Mouse (Mus musculus): ENCODE data around the gene 4430402I18Rik. TPM values are rescaled to one million over a fixed set of nuclear protein-coding genes. Genes with fewer than 3 reads are reported as not detected.
A peak's percentile ranks its signal among the peaks of the same experiment; 100 is the strongest.

The 4430402I18Rik gene
- total RNA-seq, 2 experiments from 2014 or later: 5.1 to 7.1 TPM

DNA sequence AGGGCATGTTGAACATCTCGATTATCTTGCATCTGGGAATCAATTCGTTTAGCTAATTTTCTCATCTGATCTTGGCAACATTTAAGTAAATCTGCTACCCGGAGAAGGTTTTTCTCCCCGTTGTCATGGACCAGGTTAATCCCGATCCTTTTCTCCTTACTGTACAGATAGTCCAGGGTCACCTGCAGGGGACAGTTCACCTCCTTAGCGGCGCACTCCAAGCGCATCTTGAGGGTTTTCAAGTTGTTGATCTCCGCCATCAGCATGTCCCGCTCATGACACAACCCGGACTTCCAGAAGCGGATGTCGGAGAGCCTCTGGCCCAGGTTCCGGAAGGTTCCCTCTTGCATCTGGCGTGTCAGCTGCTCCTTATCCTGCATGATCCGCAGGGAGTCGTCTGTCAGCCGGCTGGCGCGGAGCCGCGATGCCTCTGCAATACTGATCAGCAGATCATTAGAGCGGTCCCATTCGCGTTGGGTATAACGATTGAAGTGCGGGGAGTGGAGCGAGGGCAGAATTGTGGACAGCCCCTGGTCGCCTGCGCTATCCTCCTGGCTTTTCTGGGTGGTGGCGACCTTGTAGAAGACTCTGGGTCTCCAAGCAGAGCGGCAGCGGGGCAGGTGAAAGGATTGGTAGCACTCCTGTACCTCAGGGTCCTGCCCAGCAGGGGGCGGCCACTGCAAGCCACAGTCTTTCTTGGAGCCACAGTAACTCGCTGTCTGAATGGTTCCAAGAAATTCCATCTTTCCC, 7.4 kb upstream of the 4430402I18Rik start:
- intact Hi-C loops (cut with DNase I): no loop called here
- DNase-seq (ENCODE audit: extremely low spot score in 1 of 2, low spot score in 2 of 2): peak; percentile 38 to 79

DNA sequence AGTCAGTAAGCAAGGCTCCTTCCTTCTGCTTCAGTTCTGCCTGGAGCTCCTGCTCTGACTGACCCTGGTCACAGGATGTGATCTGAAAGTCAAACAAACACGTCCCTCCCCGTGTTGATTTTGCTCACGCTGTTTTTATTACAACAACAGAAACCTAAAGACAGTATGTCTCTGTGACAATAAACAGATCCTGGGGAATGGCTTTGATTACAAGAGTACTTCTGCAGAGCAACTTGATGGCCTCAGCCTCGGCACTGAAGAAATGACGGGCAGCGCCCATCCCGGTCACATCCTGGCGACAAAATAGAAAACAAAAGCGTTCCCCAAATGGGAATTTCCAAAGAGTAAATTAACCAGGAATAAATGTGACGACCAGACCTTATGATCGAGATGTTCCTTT, 2.7 kb upstream of the 4430402I18Rik start:
- peak in 1 of 2 experiments; percentile 55 for DNase-seq (ENCODE audit: extremely low spot score in 1 of 2, low spot score in 2 of 2)
- intact Hi-C loops (cut with DNase I): no loop called here

DNA sequence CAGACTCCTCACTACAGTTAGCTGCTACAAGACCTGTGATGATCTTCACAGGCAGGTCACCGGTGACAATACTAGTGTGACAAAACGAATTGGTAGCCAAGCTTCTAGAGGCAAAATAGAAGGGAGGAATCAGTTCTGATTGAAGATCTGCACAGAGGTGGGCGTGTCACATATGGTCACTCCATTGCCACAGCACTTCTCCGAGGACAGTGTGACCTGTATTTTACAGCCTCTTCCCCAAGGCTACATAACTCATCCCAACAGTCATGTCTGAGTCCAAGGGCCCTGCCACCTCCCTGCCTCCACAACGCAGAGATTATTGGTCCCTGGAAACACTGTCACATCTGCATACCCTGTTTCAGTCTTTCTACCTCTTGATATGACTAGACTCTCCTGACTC, 1.6 kb upstream of the 4430402I18Rik start:
- intact Hi-C loops (cut with DNase I): no loop called here
- no peak for DNase-seq (ENCODE audit: extremely low spot score in 1 of 2, low spot score in 2 of 2)

DNA sequence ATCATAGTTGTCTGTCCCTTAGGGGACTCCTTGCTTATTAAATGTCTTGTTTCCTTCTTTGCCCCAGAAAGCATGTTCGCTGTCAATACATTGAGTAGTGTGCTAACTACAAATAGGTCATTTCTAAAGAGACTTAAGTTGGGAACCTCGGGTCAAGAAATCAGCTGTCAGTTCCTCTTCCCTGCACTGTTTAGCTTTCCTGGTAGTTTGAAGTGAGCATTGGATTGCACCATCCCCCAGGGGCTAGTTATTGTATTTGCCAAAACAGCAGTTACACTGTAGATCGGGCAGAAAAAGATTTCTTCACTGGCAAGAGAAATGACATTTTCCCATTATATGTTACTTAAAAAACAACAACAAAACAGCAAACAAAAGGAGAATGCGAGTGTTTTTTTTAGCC, 578 bp upstream of the 4430402I18Rik start:
- intact Hi-C loops (cut with DNase I): no loop called here
- no peak for DNase-seq (ENCODE audit: extremely low spot score in 1 of 2, low spot score in 2 of 2)

DNA sequence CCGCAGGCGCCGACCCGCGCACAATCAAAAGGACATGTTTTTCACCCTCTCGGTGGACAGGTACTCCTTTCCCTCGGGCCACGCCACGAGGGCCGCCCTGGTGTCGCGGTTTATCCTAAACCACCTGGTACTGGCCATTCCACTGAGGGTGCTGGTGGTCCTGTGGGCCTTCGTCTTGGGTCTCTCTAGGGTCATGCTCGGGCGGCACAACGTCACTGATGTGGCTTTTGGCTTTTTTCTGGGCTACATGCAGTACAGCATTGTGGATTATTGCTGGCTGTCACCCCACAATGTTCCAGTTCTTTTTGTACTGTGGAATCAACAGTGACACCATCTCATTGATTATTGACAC, 3.1 kb downstream of the 4430402I18Rik start:
- DNase-seq (ENCODE audit: extremely low spot score in 1 of 2, low spot score in 2 of 2): no peak
- intact Hi-C loops (cut with DNase I): loop anchor here (5.0 kb wide), 1 partner anchor 187 kb away; no protein-coding TSS in a partner anchor

DNA sequence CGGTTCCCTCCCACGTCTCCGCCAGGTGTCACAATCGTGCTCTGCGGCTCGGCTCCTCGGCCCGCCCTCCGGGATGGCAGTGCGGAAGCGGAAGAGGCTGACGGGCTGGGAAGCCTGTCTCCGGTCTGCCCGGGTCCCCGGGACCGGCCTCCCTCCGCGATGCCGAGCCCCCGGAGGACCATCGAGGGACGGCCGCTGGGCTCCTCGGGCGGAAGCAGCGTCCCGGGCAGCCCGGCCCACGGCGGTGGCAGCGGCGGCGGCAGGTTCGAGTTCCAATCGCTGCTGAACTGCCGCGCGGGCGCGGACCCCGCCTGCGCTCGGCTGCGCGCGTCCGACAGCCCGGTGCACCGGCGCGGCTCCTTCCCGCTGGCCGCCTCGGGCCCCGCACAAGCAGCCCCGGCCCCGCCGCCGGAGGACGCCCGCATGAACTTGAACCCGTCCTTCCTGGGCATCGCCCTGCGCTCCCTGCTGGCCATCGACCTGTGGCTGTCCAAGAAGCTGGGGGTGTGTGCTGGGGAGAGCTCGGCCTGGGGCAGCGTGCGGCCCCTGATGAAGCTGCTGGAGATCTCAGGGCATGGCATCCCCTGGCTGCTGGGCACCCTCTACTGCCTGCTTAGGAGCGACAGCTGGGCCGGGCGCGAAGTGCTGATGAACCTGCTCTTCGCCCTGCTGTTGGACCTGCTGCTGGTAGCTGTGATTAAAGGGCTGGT, 3.6 kb downstream of the 4430402I18Rik start, which contains the start of gene Plpp6:
Plpp6 (plus strand) TSS at position 112 of the 710 bp plus-strand sequence.
- intact Hi-C loops (cut with DNase I): loop anchor here (5.0 kb wide), 1 partner anchor 187 kb away; no protein-coding TSS in a partner anchor
- DNase-seq (ENCODE audit: extremely low spot score in 1 of 2, low spot score in 2 of 2): peak; percentile 72 to 89

DNA sequence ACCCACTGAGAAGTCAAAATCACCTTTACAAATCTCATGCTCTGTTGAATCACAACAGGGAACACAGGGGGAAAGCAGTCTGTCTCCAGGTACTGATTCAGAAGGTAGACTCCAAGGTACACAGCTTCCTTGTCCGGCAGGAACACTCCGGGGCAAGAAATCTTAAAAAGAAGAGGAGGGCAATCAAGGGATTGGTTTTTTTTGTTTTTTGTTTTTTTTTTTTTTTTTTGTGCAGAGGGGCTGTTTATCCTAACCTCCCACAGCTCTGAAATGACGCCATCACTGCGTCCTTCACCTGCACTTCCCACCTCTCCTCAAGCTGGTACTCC, 4.1 kb downstream of the 4430402I18Rik start:
- DNase-seq (ENCODE audit: extremely low spot score in 1 of 2, low spot score in 2 of 2): no peak
- intact Hi-C loops (cut with DNase I): loop anchor here (5.0 kb wide), 1 partner anchor 186 kb away; no protein-coding TSS in a partner anchor

DNA sequence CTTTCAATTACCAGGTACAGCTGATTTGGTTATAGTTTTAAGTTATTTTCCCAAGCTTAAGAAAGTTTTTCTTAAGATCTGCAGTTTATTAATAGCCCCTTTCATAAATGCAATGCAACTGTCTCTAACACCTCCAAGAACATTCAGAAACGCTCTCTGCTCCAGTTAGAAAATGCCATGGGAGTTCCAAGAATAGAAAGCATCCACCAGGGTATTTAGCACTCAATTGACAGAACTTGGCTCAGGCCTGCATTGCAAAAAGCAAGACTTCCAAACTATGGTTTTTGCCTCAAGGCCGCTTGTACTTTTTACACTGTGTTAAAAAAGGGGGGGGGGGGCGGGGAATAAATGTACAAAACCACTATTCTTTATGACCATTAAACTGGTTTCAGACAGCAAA, 4.5 kb downstream of the 4430402I18Rik start:
- intact Hi-C loops (cut with DNase I): loop anchor here (5.0 kb wide), 1 partner anchor 186 kb away; no protein-coding TSS in a partner anchor
- DNase-seq (ENCODE audit: extremely low spot score in 1 of 2, low spot score in 2 of 2): peak in 1 of 2 experiments; percentile 34

DNA sequence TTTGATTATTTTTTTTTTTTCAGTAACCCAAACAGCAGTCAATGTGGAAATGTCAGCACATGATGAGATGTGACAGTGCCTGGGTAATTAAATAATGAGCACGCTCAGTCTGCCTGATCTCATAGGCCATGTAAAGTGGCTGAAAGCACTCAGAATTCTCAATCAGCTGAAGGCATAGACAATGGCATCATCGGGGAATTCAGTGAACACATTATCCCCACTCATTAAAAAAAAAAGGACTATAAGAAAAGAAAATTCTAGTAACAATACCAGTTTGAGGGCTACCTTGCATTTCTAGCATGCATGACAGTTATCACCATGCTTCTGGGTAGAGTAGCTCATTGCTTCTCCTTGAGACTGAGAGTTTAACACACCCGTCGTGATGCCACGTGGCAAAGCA, 16.3 kb downstream of the 4430402I18Rik start:
- intact Hi-C loops (cut with DNase I): no loop called here
- no peak for DNase-seq (ENCODE audit: extremely low spot score in 1 of 2, low spot score in 2 of 2)

DNA sequence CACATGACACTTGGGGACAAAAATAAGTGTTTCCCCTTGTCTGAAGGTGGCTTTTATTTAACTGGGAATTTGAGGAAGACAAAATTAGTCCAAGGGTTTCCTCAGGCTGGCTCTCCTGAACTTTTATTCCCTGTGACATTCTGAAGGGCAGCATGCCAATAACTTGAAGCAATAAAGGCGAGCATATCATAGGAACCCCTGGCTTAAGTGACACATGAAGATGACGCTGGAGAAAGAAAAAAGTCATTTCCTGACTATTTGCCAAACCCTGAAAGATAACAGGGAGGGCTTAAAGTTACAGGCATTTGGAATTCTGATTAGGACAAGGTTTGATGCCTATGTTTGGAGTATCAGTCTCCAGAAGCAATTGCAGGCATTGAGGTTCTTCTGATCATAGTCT, 20.3 kb downstream of the 4430402I18Rik start:
- no peak for DNase-seq (ENCODE audit: extremely low spot score in 1 of 2, low spot score in 2 of 2)
- intact Hi-C loops (cut with DNase I): no loop called here

DNA sequence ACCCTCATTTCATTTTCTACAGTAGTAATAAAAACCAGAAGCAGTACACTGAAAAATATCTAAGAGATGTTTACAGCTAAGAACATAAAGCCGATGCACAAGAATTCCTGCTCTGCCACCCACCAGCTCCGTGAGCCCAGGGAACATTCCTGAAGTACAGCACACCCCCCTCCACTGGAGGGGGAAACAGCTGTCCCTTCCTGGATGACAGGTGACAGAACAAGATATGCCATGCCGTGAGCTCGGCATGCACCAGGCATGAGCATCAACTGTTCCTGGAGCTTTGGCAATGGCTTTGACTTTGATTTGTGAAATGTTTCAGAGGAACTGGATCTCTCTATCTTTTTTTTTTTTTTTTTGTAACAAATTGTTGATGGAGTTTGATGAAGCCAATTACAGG, 20.8 kb downstream of the 4430402I18Rik start:
- no peak for DNase-seq (ENCODE audit: extremely low spot score in 1 of 2, low spot score in 2 of 2)
- intact Hi-C loops (cut with DNase I): no loop called here

DNA sequence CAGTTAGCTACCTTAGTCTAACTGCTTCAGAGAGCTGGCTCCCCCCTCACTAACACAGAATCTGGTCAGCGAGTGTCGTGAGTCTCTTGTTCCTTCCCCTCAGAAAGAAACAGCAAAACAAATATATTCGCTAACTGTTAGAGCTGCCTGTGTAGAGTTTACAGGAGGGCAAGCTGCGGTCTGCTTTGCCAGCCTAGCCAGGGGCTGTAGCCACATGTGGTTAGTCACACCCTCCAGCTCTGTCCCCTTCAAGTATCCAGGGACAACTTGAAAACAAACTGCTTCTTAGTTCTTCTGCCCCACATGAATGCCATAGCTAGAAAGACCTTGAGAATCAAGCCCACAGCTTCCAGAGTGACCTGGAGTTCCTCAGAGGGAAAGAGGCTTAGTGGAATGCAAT, 26.3 kb downstream of the 4430402I18Rik start:
- intact Hi-C loops (cut with DNase I): no loop called here
- no peak for DNase-seq (ENCODE audit: extremely low spot score in 1 of 2, low spot score in 2 of 2)

DNA sequence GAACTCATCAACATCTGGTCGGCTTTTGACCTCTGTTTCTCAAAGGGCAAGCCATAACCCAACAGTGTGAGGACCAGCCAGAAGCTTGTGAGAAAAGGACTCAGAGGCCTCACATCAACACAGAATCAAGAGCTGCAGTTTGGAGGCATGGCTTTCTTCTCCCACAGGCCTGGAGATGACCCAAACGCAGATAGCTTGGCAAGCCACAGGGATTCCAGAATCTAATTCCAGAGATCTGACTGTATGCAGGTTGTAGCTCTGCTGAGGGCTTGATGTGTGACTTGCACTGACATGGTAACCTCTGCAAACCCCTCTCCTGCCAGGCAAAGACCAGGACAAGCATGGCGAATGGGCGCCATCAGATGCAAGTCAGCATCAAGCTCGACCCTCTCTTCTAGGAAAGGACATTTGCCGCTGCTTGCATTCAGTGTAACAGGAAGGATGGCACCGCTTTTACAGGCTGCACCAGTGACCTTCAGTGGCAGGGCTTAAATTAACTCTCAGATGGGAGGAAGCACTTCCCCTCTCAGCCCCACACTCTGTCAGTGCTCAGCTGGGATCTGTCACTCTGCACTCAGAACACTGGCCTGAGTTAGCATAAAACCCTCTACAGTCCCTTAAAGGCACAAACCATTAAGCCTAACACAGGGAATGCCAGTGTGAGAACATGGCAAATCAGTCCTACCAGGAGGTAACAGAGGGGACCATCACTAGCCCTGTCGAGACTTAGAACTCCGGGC, 27.3 kb downstream of the 4430402I18Rik start:
- DNase-seq (ENCODE audit: extremely low spot score in 1 of 2, low spot score in 2 of 2): no peak
- intact Hi-C loops (cut with DNase I): no loop called here

DNA sequence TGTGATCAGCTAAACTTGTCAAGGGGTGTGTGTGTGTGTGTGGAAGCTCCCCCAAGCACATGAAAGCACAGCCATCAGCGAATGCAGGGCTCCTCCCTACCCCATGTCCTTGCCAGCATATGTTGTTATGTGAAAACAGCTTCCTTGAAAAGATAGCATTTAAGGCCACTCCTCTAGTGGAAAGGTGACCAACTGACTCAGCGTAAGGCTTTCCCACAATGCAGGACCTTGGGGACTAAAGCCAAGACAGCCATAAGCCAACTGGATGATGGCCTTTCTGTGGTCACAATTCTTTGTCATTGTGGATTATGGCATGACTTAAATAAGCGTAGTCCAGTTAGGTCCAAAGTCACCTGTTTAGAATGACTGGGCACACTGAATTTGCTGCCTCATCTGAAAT, 32.7 kb downstream of the 4430402I18Rik start:
- DNase-seq (ENCODE audit: extremely low spot score in 1 of 2, low spot score in 2 of 2): no peak
- intact Hi-C loops (cut with DNase I): no loop called here

DNA sequence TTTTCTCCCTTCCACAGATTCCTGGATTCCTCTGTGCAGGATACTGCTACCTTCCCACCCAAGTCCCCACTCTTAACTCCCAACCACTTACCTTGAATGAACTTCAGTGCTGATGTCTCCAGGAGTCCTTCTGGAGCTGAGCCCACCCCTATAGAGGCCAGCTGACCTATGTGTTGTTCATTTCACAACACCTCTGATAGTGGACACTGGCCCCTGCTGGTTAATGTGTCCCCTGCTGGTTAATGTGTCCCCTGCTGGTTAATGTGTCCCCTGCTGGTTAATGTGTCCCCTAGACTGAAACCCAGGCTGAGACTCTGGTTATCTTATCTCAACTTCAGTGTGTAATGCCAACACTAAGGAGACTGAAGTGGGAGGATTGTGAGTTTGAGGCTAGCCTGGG, 38.6 kb downstream of the 4430402I18Rik start:
- no peak for DNase-seq (ENCODE audit: extremely low spot score in 1 of 2, low spot score in 2 of 2)
- intact Hi-C loops (cut with DNase I): no loop called here

DNA sequence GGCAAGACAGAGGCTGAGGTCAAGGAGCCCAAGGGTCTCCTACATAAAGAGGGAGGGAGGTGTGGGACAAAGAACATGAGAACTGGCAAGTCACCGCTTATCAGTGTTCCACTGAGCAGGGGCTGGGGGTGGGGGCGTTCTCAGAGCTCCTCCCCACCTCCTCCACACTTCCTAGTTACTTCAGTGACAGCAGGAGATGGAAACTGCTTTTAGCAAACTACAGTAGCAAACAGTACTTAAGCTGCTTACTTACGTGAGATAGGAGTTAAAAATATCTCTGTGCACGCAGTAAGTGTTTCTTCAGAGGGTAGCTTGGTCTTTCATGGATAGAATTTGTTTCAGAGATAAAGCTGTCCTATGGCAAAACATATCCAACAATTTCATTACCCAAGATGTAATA, 40.2 kb downstream of the 4430402I18Rik start:
- DNase-seq (ENCODE audit: extremely low spot score in 1 of 2, low spot score in 2 of 2): no peak
- intact Hi-C loops (cut with DNase I): no loop called here

DNA sequence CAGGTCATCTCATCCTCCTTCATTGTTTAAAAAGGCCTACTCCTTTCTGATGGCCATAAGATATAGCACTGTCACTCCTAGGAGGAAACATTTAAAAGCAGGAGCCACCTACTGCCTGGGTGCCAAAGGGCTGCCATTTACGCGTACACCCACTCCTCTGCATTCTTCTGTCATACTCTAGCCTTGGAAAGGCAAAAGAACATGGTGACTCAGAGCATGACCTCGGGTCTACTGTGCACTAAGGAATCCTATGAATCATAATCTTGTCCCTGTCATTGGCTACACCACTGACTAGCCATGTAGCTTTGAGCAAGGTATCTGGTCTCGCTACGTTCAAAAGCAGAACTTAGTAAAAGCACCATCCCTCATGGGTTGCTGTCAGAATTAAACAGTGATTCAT, 41.2 kb downstream of the 4430402I18Rik start:
- DNase-seq (ENCODE audit: extremely low spot score in 1 of 2, low spot score in 2 of 2): no peak
- intact Hi-C loops (cut with DNase I): no loop called here

DNA sequence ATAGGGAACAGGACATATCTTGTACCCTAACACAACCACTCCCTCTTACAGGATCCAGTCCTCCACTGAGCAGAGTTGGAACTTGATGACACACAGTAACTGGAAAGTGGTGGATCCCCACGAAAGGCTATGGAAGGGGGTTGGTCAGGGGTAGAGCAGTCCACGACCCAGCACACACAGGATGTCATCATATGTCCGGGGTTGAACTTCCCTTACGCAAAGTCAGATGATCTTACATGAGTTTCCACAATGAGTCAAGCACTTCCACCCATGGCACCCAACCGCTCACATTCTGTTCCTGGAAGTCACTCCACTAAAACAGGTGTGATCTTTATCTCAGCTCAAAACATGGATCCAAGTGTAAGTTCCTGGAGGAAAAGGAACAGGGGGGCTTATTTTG, 49.8 kb downstream of the 4430402I18Rik start:
- intact Hi-C loops (cut with DNase I): no loop called here
- DNase-seq (ENCODE audit: extremely low spot score in 1 of 2, low spot score in 2 of 2): peak in 1 of 2 experiments; percentile 46

DNA sequence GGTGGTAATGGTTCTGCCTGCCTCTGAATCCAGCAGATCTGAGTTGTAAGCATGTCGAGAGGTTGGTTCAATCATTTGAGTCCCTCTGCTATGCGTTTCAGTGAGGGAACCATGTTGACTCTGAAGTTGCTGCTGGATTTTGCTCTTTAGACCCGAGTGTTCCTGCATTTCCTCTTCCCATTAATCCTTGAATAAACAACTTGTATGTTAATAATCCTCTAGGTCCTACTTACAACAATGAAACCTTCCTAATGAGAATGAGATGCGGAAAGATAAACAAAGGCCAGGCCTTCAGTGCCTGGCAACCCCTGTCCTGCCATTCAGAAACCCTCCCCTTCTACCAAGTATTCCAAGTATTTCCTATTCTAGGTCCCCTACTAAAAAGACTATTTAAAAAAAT, 51.1 kb downstream of the 4430402I18Rik start:
- intact Hi-C loops (cut with DNase I): no loop called here
- no peak for DNase-seq (ENCODE audit: extremely low spot score in 1 of 2, low spot score in 2 of 2)
